Mouse (Mus musculus): ENCODE results near the gene Kat7.
A peak's percentile ranks its signal among the peaks of the same experiment; 100 is the strongest.

Kat7 gene

GRCm38 (mm10) chr11:95333805-95334204 lies 23.8 kb upstream of the Kat7 start:
- no peak for DNase-seq (ENCODE audit: inconsistent ontology term)

GRCm38 (mm10) chr11:95333209-95333608 lies 23.2 kb upstream of the Kat7 start:
- no peak for DNase-seq (ENCODE audit: inconsistent ontology term)

GRCm38 (mm10) chr11:95330662-95331061 lies 20.6 kb upstream of the Kat7 start:
- no peak for DNase-seq (ENCODE audit: inconsistent ontology term)

GRCm38 (mm10) chr11:95328629-95329028 lies 18.6 kb upstream of the Kat7 start:
- DNase-seq (ENCODE audit: inconsistent ontology term), result no peak

- DNase-seq (ENCODE audit: inconsistent ontology term), result no peak
Measured at GRCm38 (mm10) chr11:95326243-95326642, 16.2 kb upstream of the Kat7 start.

GRCm38 (mm10) chr11:95325832-95326231 lies 15.8 kb upstream of the Kat7 start:
- DNase-seq (ENCODE audit: inconsistent ontology term), result no peak

GRCm38 (mm10) chr11:95324181-95324580 lies 14.1 kb upstream of the Kat7 start:
- no peak for DNase-seq (ENCODE audit: inconsistent ontology term)

GRCm38 (mm10) chr11:95320010-95320409 lies 10.0 kb upstream of the Kat7 start:
- no peak for DNase-seq (ENCODE audit: inconsistent ontology term)

GRCm38 (mm10) chr11:95319506-95319905 lies 9.5 kb upstream of the Kat7 start:
- no peak for DNase-seq (ENCODE audit: inconsistent ontology term)

GRCm38 (mm10) chr11:95318116-95318515 lies 8.1 kb upstream of the Kat7 start:
- no peak for DNase-seq (ENCODE audit: inconsistent ontology term)

- no peak for DNase-seq (ENCODE audit: inconsistent ontology term)
Measured at GRCm38 (mm10) chr11:95315215-95315955, 5.3 kb upstream of the Kat7 start.

- DNase-seq (ENCODE audit: inconsistent ontology term), result no peak
Measured at GRCm38 (mm10) chr11:95311425-95311807, 1.4 kb upstream of the Kat7 start.

GRCm38 (mm10) chr11:95310648-95311424 lies 790 bp upstream of the Kat7 start:
- DNase-seq (ENCODE audit: inconsistent ontology term), result no peak

GRCm38 (mm10) chr11:95309510-95310006 lies 488 bp downstream of the Kat7 start:
- DNase-seq (ENCODE audit: inconsistent ontology term), result peak; percentile 99

GRCm38 (mm10) chr11:95307526-95307925 lies 2.5 kb downstream of the Kat7 start:
- DNase-seq (ENCODE audit: inconsistent ontology term), result no peak

- DNase-seq (ENCODE audit: inconsistent ontology term), result no peak
Measured at GRCm38 (mm10) chr11:95305600-95305999, 4.4 kb downstream of the Kat7 start.

- no peak for DNase-seq (ENCODE audit: inconsistent ontology term)
Measured at GRCm38 (mm10) chr11:95301772-95302171, 8.3 kb downstream of the Kat7 start.

- DNase-seq (ENCODE audit: inconsistent ontology term), result no peak
Measured at GRCm38 (mm10) chr11:95299886-95300285, 10.2 kb downstream of the Kat7 start.

- peak; percentile 50 for DNase-seq (ENCODE audit: inconsistent ontology term)
Measured at GRCm38 (mm10) chr11:95298146-95298545, 11.9 kb downstream of the Kat7 start.

- no peak for DNase-seq (ENCODE audit: inconsistent ontology term)
Measured at GRCm38 (mm10) chr11:95295736-95296135, 14.3 kb downstream of the Kat7 start.

GRCm38 (mm10) chr11:95293017-95293624 lies 16.9 kb downstream of the Kat7 start:
- no peak for DNase-seq (ENCODE audit: inconsistent ontology term)

- no peak for DNase-seq (ENCODE audit: inconsistent ontology term)
Measured at GRCm38 (mm10) chr11:95291998-95292397, 18.0 kb downstream of the Kat7 start.

- no peak for DNase-seq (ENCODE audit: inconsistent ontology term)
Measured at GRCm38 (mm10) chr11:95282331-95282730, 27.7 kb downstream of the Kat7 start.
